Mouse (Mus musculus): ENCODE results near the gene Iars.
A peak's percentile ranks its signal among the peaks of the same experiment; 100 is the strongest.

The Iars gene

DNA sequence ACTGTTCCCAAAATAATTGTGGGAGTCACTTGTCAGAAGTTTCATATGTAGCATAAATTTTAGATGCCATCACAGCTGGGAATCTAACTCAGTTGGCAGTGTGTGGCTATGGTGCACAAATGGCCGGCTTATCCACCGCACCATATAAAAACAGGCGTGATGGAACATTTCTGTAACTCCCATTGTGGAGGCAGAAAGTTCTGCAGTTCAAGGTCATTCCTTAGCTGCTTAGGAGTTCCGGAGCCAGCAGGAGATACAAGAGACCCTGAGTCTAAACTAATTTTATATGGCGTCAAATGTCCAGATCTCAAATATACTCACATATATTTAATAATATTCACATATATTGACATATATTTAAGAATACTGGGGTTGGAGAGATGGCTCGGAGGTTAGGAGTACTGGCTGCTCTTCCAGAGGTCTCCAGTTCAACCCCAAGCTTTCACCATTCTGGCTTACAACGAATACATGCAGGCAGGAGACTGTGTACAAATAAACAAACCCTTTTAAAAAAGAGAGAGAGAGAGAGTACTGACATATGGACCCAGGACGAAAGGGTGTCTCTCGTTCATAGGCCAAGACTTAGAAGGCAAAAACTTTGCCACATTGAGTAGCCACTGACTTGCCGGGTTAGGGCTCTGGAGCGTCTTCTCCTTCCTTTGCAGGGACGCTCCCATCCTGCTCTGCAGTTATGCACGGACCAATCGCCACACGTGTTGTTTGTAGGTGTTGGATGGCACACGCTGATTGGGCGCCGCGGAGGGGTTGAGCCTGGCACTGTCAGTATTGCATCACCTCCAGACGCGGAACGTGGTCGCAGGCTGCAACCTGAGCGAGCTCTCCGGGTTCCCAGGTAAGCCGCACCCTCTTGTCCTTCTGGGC is at the start of gene Iars:
Gene Iars, plus strand, starts transcription at position 750 of the 882 bp plus-strand sequence.
- peak; percentile 99 for DNase-seq

DNA sequence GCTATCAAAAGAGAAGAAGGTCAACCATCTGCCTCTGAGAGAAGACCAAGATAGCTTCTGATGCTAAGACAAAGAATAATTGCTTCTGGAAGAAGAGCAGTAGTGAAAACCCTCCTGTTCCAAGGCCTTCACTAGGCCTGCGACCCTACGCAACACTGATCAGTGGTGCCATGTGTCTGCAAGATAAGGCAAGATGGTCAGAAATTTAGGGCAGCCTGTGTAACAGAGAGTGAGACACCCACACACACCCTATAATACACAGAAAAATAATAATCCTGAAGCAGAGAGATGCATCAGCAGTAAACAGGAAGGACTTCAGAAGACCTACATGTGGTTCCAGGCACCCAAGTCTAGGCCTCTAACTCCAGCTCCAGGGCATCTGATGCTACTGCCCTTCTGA is 41.9 kb upstream of the Iars start:
- no peak for DNase-seq

DNA sequence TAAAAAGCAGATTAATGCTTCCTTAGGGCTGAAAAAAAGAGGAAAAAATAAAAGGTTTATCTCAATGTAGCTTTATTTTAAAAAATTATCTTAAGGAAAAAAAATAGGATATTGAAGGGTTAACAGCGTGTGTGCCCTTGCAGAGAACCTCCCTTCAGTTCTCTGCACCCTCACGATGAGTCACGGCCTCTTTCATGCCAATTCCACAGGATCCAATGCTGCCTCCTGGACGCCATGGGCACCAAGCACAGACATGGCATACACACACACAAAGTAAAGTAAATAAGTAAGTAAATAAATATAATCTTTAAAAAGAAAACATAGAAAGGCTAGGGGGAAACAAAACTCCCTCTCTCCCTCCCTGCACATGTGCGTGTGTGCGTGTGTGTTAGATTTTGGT is 39.2 kb upstream of the Iars start:
- no peak for DNase-seq

DNA sequence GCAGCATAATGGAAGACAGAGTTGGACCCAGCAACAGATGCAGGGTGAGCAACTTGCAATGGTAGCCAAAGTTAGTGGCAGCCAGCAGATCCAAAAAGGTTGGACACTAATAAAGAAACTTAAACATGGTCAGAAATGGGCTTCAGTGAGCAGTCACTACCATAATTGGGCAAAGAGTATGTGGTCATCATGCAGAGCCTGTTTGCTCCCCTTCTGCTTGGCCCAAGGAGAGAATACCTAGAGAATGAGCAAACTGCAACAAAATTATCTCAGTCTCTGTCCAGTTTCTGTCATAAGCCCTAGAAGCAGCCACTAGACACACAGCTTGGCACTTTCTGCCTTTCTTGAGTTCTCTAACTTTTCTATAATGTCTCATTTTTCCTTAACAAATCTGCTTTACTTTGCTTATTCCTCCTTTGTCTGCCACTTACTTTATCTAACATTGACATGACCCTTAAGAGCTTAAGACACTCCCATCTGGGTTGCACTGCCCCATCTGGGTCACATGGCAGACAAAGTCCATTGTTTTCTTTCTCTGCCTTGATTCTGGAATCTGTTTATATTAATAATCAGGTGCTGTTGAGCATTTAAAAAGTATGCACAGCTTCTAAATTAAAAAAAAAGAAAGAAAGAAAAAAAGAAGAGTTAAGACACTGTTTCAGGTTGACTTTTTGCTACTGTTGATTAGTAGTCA is 38.1 kb upstream of the Iars start:
- no peak for DNase-seq

DNA sequence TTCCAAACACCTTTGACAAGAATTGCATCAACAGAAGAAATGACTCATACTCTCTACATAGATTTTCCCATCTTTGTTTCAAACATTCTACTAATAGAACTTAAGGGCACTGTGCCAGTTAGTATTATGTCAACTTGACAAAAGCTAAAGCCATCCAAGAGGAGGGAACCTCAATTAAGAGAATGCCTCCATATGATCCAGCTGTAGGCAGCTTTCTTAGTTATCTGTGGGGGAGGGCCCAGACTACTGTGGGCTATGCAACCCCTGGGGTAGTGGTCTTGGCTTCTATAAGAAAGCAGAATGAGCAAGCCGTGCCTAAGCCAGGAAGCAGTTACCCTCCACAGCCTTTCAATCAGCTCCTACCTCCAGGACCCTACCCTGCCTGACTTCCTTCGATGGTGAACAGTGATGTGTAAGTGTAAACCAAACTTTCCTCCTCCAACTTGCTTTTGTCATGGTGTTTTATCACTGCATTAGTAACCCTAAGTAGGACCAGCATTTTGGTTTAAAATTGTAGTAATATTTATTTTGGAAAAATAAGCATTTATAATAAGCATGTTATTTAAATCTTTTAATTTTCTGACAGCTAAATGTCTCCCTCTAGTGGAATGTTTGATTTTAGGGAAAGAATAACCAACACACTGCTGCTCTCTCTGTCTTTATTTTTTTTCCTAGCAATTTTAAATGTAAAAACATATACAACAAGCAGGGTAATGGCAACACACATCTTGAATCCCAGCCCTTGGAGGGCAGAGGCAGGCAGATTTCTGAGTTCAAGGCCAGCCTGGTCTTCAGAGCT is 37.0 kb upstream of the Iars start:
- peak; percentile 6 for DNase-seq

DNA sequence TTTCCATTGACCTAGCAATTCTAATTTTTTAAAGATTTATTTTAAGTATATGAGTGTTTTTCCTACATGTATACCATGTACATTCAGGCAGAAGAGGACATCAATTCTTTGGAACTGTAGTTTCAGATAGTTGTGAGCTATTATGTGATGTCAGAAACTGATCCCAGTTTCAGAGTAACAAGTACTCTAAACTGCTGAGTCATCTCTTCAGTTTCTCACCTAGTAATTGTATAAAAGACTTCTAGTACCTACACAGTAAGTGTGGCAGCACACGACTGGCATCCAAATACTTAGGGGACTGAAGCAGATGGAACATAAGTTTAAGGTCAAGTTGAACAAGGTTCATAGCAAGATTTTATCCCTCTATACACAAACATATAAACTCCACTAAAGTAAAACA is 35.9 kb upstream of the Iars start:
- DNase-seq = no peak

DNA sequence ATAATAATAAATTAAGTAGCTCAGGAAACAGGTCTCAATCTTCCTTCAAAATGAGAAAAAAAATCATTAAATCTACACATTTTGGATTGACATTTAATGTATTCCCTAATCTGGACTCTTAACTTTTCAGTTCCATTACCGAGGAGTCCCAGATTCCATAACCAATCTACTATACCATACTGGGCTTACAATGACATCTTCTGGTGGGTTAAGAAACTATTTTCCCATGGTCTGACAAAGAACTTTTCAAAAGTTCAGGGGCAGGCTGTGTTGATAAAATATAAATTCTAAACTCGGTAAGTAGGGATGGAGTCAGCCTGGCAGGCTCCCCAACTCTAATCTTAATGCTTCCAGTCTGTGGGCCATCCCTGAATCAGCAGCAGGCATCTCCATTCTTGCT is 30.8 kb upstream of the Iars start:
- no peak for DNase-seq

DNA sequence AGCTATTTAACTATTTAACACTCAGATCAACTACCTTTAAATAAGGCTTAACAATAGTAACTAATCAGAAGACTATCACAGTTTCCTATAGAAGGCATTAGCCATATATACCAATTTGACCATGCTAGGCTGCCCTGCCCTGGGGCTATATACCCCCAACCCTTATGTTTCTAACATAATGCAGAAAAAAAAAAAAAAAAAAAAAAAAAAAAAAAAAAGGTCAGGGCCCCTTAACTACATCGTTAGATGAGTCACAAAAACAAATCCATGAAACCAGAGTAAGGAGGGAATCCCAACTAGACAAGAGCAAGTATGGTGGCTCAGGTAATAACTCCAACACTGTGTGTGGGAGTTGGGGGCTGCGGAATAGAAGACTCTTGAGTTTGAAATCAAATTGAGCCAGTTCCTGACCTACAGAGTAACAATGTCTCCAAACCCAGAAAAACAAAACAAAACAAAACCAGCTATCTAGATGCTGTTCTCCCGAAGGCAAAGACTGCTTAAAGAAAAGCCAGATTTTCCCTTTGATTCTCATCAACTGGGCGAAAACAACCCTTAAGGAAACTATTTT is 30.0 kb upstream of the Iars start:
- no peak for DNase-seq

DNA sequence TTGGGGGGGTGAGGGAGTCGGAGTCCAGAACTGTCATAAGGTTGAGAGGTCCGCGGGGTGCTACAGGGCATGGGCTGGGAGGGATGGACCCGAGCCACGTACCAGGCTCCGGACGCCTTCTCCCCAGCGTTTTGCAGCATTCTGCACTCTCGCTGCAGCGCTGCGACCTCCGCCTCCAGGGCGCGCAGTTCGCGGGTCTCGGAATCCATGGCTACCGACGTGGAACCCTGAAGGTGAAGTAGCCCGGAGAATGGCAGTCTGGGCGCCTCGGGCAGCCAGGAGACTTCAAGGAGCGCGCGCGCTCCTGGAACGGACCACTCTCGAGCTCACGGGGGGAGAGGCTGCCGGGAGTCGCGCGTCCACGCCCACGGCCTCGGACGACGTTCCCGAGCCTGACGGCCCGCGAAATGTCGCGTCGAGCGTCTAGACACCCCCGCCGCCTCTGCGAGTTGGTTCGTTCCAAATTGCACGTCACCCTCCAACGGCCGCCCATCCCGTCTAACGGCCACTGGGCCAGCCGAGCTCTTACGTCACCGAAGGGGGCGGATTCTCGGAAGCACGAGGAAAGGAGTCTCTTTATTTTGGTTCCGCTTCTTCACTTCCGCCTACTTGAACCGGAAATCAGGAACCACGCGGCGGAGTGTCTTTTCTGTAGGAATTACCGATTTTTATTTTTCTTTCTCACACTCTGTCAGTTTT is 29.3 kb upstream of the Iars start, which contains the start of the genes Cenpp and Nol8:
Gene Cenpp, minus strand, starts transcription at position 305 of the 699 bp plus-strand sequence.
Gene Nol8, plus strand, starts transcription at position 598 of the 699 bp plus-strand sequence.
- DNase-seq = peak; percentile 100

DNA sequence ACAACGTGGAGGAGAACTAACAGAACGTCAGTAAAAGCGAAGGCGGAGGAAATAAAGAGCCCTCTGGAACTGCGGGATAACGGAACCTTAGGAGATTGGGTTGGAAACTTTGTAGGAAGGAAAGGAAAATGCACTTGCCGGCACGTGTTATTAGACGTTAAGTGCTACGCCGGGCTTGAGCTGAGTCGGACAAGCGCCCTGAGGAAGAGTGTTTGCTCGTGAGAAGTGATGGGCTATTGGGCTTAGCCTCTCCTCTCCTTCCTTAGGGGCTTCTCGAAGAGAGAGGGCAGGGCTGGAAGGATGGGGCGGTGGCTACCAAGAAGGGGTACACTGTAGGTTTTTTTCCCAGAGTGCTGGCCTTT is 28.7 kb upstream of the Iars start:
- no peak for DNase-seq

DNA sequence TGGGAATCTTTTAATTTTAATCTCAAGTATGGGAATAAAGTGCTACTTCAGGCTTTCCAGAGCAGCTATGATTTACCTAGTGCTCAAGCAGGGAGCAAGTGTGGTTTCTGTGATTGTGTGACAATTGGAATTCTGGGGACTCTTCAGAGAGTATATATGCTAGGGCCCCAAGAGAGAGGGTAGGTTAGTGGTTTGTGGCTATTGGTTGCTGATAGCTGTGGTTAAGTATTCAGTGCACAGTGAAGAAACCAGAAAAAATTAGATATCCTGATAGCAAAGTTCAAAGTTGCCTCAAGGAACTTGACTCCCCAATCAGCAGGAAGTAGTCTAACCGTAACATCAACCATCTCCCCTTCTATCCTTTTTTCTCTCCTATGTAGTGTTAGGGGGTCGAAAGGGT is 4.1 kb upstream of the Iars start:
- no peak for DNase-seq

DNA sequence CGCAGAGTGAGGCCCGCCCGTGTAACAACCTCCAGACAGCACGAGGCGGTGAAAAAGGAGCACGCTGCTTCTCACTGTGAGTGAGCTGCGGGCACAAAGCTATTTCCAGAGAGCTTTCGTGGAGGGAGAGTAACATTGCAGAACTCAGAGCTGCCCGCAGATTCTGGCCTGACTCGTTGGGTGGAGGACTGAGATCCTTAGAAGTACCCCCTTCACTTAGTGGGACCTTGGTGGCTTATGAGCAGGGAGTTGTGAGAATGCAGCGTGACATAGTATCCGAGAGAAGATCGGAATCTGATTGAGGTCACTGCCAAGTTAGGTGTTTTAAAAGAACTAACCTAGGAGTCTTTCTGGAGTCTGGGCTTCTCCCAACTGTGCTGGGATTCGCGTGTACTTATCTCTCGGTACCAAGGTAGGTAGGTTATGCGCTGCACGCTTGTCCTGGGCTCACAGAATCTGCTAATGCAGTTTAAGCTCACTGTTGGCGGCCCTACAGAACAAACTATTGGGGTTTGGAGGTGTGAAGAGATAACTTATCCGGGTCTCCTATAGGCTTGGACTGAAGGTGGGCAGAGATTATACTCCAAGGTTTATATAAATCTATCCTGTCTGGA is 440 bp downstream of the Iars start:
- DNase-seq = no peak

DNA sequence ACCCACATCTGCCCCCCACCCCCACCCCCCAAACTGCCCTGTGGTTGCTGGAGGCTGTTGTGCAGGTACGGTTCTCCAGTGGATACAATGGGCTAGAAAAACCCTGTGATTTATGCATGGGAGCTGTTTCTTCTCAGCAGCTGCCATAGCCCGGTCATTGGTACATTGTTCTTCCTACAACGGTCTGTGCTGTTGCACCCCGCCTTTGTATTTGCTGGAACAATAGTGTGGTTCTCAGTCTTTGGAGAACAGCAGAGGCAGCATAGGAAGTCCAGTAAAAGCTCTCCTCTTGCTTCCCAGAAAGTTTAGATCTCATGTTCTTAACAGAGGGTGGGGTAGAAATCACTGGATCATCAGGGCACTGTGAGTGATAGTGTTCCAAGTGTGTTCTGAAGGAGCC is 2.4 kb downstream of the Iars start:
- no peak for DNase-seq

DNA sequence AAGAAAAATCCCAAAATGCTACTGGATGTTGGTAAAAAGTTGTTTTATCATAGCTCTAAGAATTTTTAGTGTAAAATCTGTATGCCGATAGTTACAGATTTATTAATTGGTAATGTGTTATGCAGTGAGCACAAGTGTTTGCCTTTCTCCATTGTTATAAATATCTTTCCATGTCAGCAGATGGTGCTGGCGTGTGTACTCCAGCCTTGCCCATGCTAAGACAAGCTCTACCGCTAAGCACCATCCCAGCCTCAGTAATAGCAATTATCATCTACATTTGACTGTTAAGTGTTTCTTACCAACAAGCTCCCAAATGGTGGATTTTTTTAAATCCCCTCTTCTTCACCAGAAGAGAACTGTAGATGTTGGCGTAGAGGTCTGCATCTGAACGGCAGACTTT is 9.2 kb downstream of the Iars start:
- DNase-seq = no peak

DNA sequence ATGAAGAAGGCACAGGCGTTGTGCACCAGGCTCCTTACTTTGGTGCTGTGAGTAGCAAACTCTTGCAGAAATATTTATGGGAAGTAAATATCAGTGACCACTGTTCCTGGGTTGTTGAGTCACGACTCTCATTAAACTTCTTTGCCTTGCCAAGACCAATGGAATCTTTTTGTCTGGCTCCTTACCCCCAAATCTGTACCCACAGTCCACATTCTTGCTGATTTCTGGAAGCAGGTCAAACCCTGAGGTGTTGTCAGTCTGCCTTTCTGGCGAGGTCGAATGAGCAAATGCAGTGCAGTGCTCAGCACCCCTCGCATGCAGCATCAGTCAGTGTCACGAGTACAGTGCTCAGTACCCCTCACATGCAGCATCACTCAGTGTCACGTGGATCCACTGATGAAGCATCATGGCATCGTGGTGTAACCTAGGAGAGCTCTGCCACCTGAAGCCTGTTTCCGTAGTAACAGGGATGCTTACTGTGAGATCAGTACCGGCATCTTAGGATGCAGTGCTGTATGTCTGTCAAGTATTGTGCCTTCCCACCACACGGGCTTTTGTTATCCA is 21.4 kb downstream of the Iars start:
- DNase-seq = no peak

DNA sequence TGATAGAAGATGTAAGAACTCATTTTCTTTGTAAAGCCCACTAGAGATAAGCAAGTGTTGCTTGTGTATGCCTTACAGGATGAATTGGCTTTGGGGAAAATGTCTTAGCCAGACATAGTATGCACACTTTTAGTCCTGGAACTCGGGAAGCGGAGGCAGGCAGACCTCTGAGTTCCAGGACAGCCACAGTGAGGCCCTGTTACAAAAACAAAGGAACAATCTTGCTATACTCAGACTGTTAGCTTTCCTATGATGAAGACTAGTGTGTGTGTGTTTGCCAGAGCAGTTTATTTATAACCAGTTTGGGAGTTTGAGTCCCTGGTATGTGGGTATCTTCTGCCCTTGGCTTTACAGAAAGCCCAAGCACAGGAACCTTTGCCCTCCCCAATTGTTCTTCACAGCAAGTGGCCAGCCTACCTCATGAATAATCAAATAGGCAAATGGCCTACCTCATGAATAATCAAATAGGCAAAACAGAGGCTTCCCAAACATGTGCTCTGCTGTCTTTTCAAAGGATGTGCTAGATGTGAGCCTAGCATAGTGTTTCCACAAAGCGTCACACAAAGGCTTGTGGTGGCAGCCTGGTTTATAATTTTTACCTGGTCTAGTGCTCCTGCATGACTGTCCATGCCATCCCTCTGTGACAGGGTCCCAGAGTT is 24.3 kb downstream of the Iars start:
- no peak for DNase-seq

DNA sequence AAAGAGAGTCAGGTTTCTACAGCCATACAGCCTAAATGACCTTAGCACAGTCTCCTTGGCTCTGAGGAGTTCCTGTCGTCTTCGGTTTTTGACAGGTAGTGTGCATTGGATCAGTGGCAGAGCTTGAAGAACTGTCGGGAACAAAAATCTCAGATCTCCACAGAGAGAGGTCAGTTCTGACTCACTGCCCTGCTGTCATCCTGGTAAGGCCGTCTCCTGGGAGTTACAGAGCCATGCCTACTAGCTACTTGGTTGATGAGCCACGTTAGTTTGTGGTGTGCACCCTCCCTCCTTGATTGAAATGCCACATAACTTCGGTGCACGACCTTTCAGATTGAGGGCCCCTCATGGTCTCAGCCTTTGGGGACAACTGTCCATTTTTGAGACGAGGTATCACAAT is 26.4 kb downstream of the Iars start:
- no peak for DNase-seq

DNA sequence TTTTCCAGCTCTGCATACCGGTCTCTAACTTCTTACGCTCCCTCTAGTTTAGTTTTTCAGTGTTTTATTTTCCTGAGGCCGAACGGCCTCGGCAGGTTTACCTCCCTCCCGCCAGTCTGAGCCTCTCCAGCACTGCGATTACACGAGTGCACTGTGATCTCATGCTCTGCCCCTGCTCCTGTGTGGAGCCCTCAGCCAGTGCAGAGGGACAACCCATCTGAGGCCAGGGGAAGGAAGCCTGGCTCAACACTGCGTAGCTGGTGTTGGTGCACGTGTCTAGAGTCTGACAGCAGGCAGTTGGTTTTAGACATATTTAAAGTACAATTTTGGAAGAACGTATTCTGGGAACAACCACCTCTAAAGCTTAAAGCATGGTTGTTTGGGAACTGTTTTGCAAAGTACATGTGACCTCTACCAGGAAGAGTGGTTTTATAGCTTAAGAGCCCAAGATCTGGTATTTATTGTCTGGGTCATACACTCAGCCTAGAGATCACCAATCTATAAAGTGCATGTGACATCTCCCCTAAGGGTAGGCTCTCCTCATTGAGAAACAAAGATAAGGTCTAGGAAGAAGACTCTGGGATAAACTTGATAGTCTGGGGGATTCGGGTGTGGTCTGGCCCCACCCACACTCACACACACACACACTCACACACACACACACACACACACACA is 30.3 kb downstream of the Iars start:
- DNase-seq = no peak

DNA sequence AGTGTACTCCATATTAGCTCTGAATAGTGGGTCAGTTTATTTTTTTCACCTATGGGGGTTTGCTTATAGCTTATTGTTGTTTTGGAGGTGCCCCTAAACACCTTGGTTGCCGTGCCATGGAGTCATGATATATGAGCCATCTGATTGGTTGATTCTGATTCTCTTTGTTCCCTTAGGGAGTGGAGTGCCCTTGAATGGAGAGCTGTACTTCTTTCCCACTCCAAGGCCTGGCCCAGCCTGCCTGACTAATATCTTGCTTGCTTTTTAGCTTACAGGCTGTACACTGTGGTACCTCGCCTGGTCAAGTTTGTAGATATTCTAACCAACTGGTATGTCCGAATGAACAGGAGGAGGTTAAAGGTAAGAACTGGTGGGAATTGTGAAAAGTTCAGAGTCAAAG is 37.4 kb downstream of the Iars start:
- peak; percentile 10 for DNase-seq

DNA sequence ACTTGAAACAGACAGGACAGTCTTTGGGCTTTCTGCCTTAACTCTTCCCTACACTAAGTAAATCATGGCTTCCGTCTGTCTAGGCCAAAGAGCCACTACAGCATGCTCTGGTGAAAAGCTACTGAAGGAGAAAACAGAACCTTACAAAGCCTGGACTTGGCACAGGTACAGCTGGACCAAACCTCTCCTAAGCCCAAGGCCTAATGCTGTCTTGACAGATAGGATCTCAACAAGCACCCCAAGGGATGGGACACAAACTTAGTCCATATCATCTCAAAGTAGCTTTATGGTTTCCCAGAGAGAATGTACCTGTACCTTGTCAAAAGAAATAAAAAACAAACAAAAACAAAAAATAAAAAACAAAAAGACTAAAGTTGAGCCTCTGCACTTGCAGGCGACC is 54.5 kb downstream of the Iars start:
- no peak for DNase-seq

DNA sequence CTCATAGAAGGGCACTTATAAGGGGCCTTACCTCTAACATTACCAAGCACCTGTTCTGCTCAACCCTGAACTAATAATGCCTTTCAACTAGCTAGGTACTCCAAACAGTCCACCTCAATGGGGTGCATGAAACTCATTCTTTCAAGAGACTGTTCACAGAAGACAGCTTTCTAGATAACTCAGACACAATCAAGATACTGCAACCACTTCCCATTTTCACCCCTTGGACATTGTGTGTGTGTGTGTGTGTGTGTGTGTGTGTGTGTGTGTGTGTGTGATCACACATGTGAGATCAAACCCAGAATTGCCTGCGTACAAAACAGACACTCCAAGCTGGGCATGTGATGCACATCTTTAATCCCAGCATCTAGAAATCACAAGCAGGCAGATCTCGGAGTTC is 56.1 kb downstream of the Iars start:
- no peak for DNase-seq
